ENCODE assay signal across 8 mouse cellular contexts in genomic region chr10:25359959-25360811, GRCm38 (mm10). TPM values are rescaled to one million over a fixed set of nuclear protein-coding genes. Genes with fewer than 3 reads are reported as not detected.
DNase-seq lines count a peak whose midpoint lies in the region; ATAC-seq lines count a peak whose summit lies in the region.

No protein-coding gene starts in this region.

- under 1% methylated on average over 46 of the region's 84 CpGs for WGBS in embryonic facial prominence, embryonic 11.5 days

- H3K27ac ChIP-seq in embryonic facial prominence, embryonic 11.5 days (replicated peaks; ENCODE audit: low read depth, low read length) = peak overlapping the region; percentile 77

- H3K9ac ChIP-seq in embryonic facial prominence, embryonic 11.5 days (replicated peaks; ENCODE audit: low read length) = peak overlapping the region; percentile 69

- H3K4me1 ChIP-seq in embryonic facial prominence, embryonic 11.5 days (ENCODE audit: control insufficient read depth, insufficient read depth, low read length) = no peaks in the 10 kb centered on the region

- peak; percentile 32 for DNase-seq in T-cell, adult 2 months (ENCODE audit: low spot score)
- DNase-seq in embryonic facial prominence, embryonic 11.5 days (ENCODE audit: low spot score) = peak; percentile 45
- peak; percentile 35 to 51 for DNase-seq in heart, postnatal 10 days
- peak; percentile 16 to 38 for DNase-seq in kidney, postnatal 25 days
- peak; percentile 30 for DNase-seq in mesoderm, embryonic 11.5 days (ENCODE audit: low read depth, low spot score)
- peak; percentile 20 to 67 for DNase-seq in spleen, postnatal 4 days (ENCODE audit: low spot score in 2 of 2)
- no peak for DNase-seq in left cerebral cortex, adult 8-10 months (ENCODE audit: low spot score in 2 of 2)

- intact Hi-C loops in heart, postnatal 10 days (cut with DNase I) = loop anchor here (2.0 to 5.0 kb wide), 3 partner anchors 63 to 127 kb away; no protein-coding TSS in a partner anchor

- H3K27me3 ChIP-seq in embryonic facial prominence, embryonic 11.5 days (ENCODE audit: control insufficient read depth, insufficient read depth, low read length) = no peaks in the 10 kb centered on the region

- no peaks in the 10 kb centered on the region for H3K9me3 ChIP-seq in embryonic facial prominence, embryonic 11.5 days (replicated peaks; ENCODE audit: control insufficient read depth, low read length)

- H3K36me3 ChIP-seq in embryonic facial prominence, embryonic 11.5 days (replicated peaks; ENCODE audit: control insufficient read depth, insufficient read depth, low read depth, low read length) = no peaks in the 10 kb centered on the region

- peak overlapping the region; percentile 69 for H3K4me3 ChIP-seq in embryonic facial prominence, embryonic 11.5 days (ENCODE audit: low read depth, low read length)

- H3K4me2 ChIP-seq in embryonic facial prominence, embryonic 11.5 days (ENCODE audit: low read depth, low read length) = peak overlapping the region; percentile 33

- peak; percentile 51 for ATAC-seq in CD4-positive, CD25-positive, alpha-beta regulatory T cell, adult 4 months
- ATAC-seq in embryonic facial prominence, embryonic 11.5 days (replicated peaks; ENCODE audit: insufficient number of reproducible peaks, low FRiP score, low TSS enrichment, low read depth) = peak; percentile 53

RNA-seq across cellular contexts. Expression of gene Epb41l2, which starts 0.6 kb away (rescaled TPM):
- polyA plus RNA-seq in CD4-positive, CD25-positive, alpha-beta regulatory T cell, adult 4 months (2017; shearing (Covaris generic)) = 10 to 100 TPM; 19.1 to 20.1 TPM
- polyA plus RNA-seq in embryonic facial prominence, embryonic 11.5 days (2014; fragmentation: Nextera tagmentation; extraction: Ambion mirVana) = 65.7 and 66.8 TPM in 2 replicates
- total RNA-seq in heart, postnatal 10 days (2021) = 10 to 100 TPM; 91.3 to 92.8 TPM
- total RNA-seq in left cerebral cortex, adult 8-10 months (2022) = 100 to 1,000 TPM; 104 to 132 (median 122) TPM

RNA-seq across cellular contexts. Expression of gene Akap7, which starts 52.5 kb away (rescaled TPM):
- 1 to 10 TPM; 3.9 to 6.1 TPM for polyA plus RNA-seq in CD4-positive, CD25-positive, alpha-beta regulatory T cell, adult 4 months (2017; shearing (Covaris generic))
- 24.8 and 28.6 TPM in 2 replicates for polyA plus RNA-seq in embryonic facial prominence, embryonic 11.5 days (2014; fragmentation: Nextera tagmentation; extraction: Ambion mirVana)
- 10 to 100 TPM; 55.2 to 58.0 TPM for total RNA-seq in heart, postnatal 10 days (2021)
- total RNA-seq in left cerebral cortex, adult 8-10 months (2022) = 10 to 100 TPM; 68.4 to 76.6 (median 72.1) TPM

Comparison
In these comparisons a context has a peak if more than half of its experiments do, and no peak if none do; other contexts are left out.
1. DNase-seq: peak in T-cell, adult 2 months (single experiment), embryonic facial prominence, embryonic 11.5 days (single experiment), heart, postnatal 10 days (2 of 2), kidney, postnatal 25 days (2 of 2), mesoderm, embryonic 11.5 days (single experiment) and spleen, postnatal 4 days (2 of 2); none in left cerebral cortex, adult 8-10 months (0 of 2).